Mouse (Mus musculus): ENCODE data around the gene Als2. TPM values are rescaled to one million over a fixed set of nuclear protein-coding genes. Genes with fewer than 3 reads are reported as not detected.
A peak's percentile ranks its signal among the peaks of the same experiment; 100 is the strongest.

Gene Als2
- polyA plus RNA-seq, 1 experiment, result 10.8 TPM

- TF ChIP-seq CTCF (conservative IDR thresholded peaks at IDR 0.05; ENCODE audit: insufficient read depth, insufficient read length, low read depth, low read length) (peak; percentile 76), POLR2A (IDR thresholded peaks at IDR 0.05; ENCODE audit: low read depth, low read length) (no peak)
- H3K27ac ChIP-seq (ENCODE audit: insufficient read depth, low read depth, low read length), result no peak overlapping the region
- no peaks in the 10 kb centered on the region for H3K4me1 ChIP-seq (ENCODE audit: control insufficient read depth, insufficient read depth, low read length)
- peak; percentile 82 for DNase-seq
- no peaks in the 10 kb centered on the region for H3K27me3 ChIP-seq (replicated peaks; ENCODE audit: control insufficient read depth, insufficient read depth, low read length)
- no peak overlapping the region for H3K4me3 ChIP-seq (ENCODE audit: insufficient read depth, low read depth, low read length)
- H3K36me3 ChIP-seq (ENCODE audit: control insufficient read depth, insufficient read depth, low read length), result no peaks in the 10 kb centered on the region
Observed at GRCm38 (mm10) chr1:59142809-59143208, 94.2 kb downstream of the Als2 start.

GRCm38 (mm10) chr1:59134419-59134818 is 102.6 kb downstream of the Als2 start:
- no peaks in the 10 kb centered on the region for H3K27me3 ChIP-seq (replicated peaks; ENCODE audit: control insufficient read depth, insufficient read depth, low read length)
- 73% methylated on average over 5 of the region's 5 CpGs for WGBS
- H3K4me1 ChIP-seq (ENCODE audit: control insufficient read depth, insufficient read depth, low read length), result no peaks in the 10 kb centered on the region
- DNase-seq, result no peak
- TF ChIP-seq CTCF (conservative IDR thresholded peaks at IDR 0.05; ENCODE audit: insufficient read depth, insufficient read length, low read depth, low read length) (no peak), POLR2A (IDR thresholded peaks at IDR 0.05; ENCODE audit: low read depth, low read length) (no peak)
- H3K36me3 ChIP-seq (ENCODE audit: control insufficient read depth, insufficient read depth, low read length), result no peaks in the 10 kb centered on the region
- no peak overlapping the region for H3K4me3 ChIP-seq (ENCODE audit: insufficient read depth, low read depth, low read length)
- no peak overlapping the region for H3K27ac ChIP-seq (ENCODE audit: insufficient read depth, low read depth, low read length)

- Histone ChIP-seq H3K4me1 (ENCODE audit: control insufficient read depth, insufficient read depth, low read length) (no peaks in the 10 kb centered on the region), H3K4me3 (ENCODE audit: insufficient read depth, low read depth, low read length) (no peak overlapping the region), H3K27me3 (replicated peaks; ENCODE audit: control insufficient read depth, insufficient read depth, low read length) (no peaks in the 10 kb centered on the region), H3K36me3 (ENCODE audit: control insufficient read depth, insufficient read depth, low read length) (no peaks in the 10 kb centered on the region), H3K27ac (ENCODE audit: insufficient read depth, low read depth, low read length) (no peak overlapping the region)
- 49% methylated on average over 7 of the region's 7 CpGs for WGBS
- TF ChIP-seq CTCF (conservative IDR thresholded peaks at IDR 0.05; ENCODE audit: insufficient read depth, insufficient read length, low read depth, low read length), result no peak
- no peak for TF ChIP-seq POLR2A (IDR thresholded peaks at IDR 0.05; ENCODE audit: low read depth, low read length)
- no peak for DNase-seq
Observed at GRCm38 (mm10) chr1:59128879-59129278, 108.2 kb downstream of the Als2 start.

- Histone ChIP-seq H3K27ac (ENCODE audit: insufficient read depth, low read depth, low read length) (no peak overlapping the region), H3K27me3 (replicated peaks; ENCODE audit: control insufficient read depth, insufficient read depth, low read length) (no peaks in the 10 kb centered on the region), H3K36me3 (ENCODE audit: control insufficient read depth, insufficient read depth, low read length) (no peaks in the 10 kb centered on the region), H3K4me1 (ENCODE audit: control insufficient read depth, insufficient read depth, low read length) (no peaks in the 10 kb centered on the region), H3K4me3 (ENCODE audit: insufficient read depth, low read depth, low read length) (no peak overlapping the region)
- WGBS, result 81% methylated on average over 5 of the region's 5 CpGs
- DNase-seq, result no peak
- TF ChIP-seq CTCF (conservative IDR thresholded peaks at IDR 0.05; ENCODE audit: insufficient read depth, insufficient read length, low read depth, low read length), result no peak
- no peak for TF ChIP-seq POLR2A (IDR thresholded peaks at IDR 0.05; ENCODE audit: low read depth, low read length)
Observed at GRCm38 (mm10) chr1:59125558-59125957, 111.5 kb downstream of the Als2 start.

- Histone ChIP-seq H3K4me3 (ENCODE audit: insufficient read depth, low read depth, low read length) (peak within 1 kb of the TSS; percentile 79), H3K27ac (ENCODE audit: insufficient read depth, low read depth, low read length) (peak within 1 kb of the TSS; percentile 67), H3K36me3 (ENCODE audit: control insufficient read depth, insufficient read depth, low read length) (no peaks in the 10 kb centered on the region), H3K4me1 (ENCODE audit: control insufficient read depth, insufficient read depth, low read length) (no peaks in the 10 kb centered on the region), H3K27me3 (replicated peaks; ENCODE audit: control insufficient read depth, insufficient read depth, low read length) (no peaks in the 10 kb centered on the region)
- WGBS, result under 1% methylated on average over 74 of the region's 74 CpGs
- TF ChIP-seq CTCF (conservative IDR thresholded peaks at IDR 0.05; ENCODE audit: insufficient read depth, insufficient read length, low read depth, low read length) (no peak), POLR2A (IDR thresholded peaks at IDR 0.05; ENCODE audit: low read depth, low read length) (no peak)
- DNase-seq, result peak; percentile 95
Observed at GRCm38 (mm10) chr1:59119720-59120457, 117.1 kb downstream of the Als2 start, which contains the start of gene Tmem237. Gene Tmem237 (minus strand): TSS chr1:59120408.

Other genes starting within 250 kb of the Als2 start
- gene C2cd6, start 142.3 kb downstream of the Als2 start, polyA plus RNA-seq (2012; rRNA removed), result 0.06 TPM in 1 of 2 replicates, not detected in the other
- gene Tmem237, start 116.8 kb downstream of the Als2 start, polyA plus RNA-seq (2012; rRNA removed), result 9.6 and 10.3 TPM in 2 replicates
- 2.6 TPM in 2 replicates for gene Mpp4, start 73.8 kb downstream of the Als2 start, polyA plus RNA-seq (2012; rRNA removed)
- 0.05 and 0.13 TPM in 2 replicates for gene Cdk15, start 19.7 kb upstream of the Als2 start, polyA plus RNA-seq (2012; rRNA removed)
- 8.6 and 12.6 TPM in 2 replicates for gene Fzd7, start 245.2 kb upstream of the Als2 start, polyA plus RNA-seq (2012; rRNA removed)